Mouse (Mus musculus) small intestine, adult 2 months (tissue): ENCODE results near the gene Foxn2.

Experiments
- CTCF ChIP-seq: fragments of 200-500 bp; IDR thresholded peaks from 2 replicates; pipeline ENCODE4 v1.5.1; 2012; ENCODE audit warnings: low read depth, mild to moderate bottlenecking, control low read depth, inconsistent platforms, low read length, moderate library complexity, mixed read lengths; ENCODE audit not compliant: insufficient replicate concordance, insufficient read length; ENCODE audit errors: extremely low read depth
- POLR2A ChIP-seq: fragments of 200-500 bp; IDR thresholded peaks from 2 replicates; pipeline ENCODE4 v1.6.1; 2012; ENCODE audit warnings: low read depth, mild to moderate bottlenecking, control low read depth, inconsistent platforms, low read length, moderate library complexity

GRCm38 (mm10) chr17:88430719-88431118 is 9.8 kb upstream of the Foxn2 start:
- TF ChIP-seq CTCF (no peak), POLR2A (no peak)
